Mouse (Mus musculus) CH12.LX (cell line): ENCODE measurements around the gene Gm17727. TPM values are rescaled to one million over a fixed set of nuclear protein-coding genes. Genes with fewer than 3 reads are reported as not detected.
"Not testable (repeated sequence)": the region's sequence is repeated elsewhere in the genome, so short reads cannot be mapped to it uniquely, and the experiment has no call there.

ENCODE experiments used
- DNase-seq: peaks from one replicate; pipeline ENCODE4 v3.0.0-alpha.2; 2013; ENCODE audit errors: extremely low read depth
- H3K27ac ChIP-seq: 2 replicates; pipeline ENCODE4 v1.5.1; 2012; ENCODE audit warnings: low read depth, mild to moderate bottlenecking, control low read depth, moderate library complexity; ENCODE audit not compliant: insufficient read depth
- H3K27me3 ChIP-seq: replicated peaks from 2 replicates; pipeline ENCODE3; 2012; ENCODE audit warnings: inconsistent platforms
- H3K36me3 ChIP-seq, 2 experiments: replicated peaks in 1 of 2; 2 replicates each; pipeline versions ENCODE3 to v1.6.1; 2012; ENCODE audit warnings: inconsistent platforms in 1 of 2, low read length in 1 of 2, mild to moderate bottlenecking in 1 of 2, mixed read lengths in 1 of 2, moderate library complexity in 1 of 2; ENCODE audit not compliant: control insufficient read depth in 1 of 2, insufficient read depth in 1 of 2
- H3K4me1 ChIP-seq, 2 experiments: 2 replicates each; pipeline ENCODE4 v1.6.1; 2012; ENCODE audit warnings: inconsistent platforms in 1 of 2, moderate library complexity in 1 of 2; ENCODE audit not compliant: insufficient read depth in 2 of 2, control insufficient read depth in 1 of 2
- H3K4me2 ChIP-seq: 2 replicates; pipeline ENCODE4 v1.6.1; 2012; ENCODE audit warnings: low read depth, mild to moderate bottlenecking, control low read depth; ENCODE audit not compliant: poor library complexity, insufficient read depth, severe bottlenecking
- H3K4me3 ChIP-seq, 3 experiments: fragments of 150-350 bp in 1 of 3; sonication (generic) in 1 of 3; replicated peaks in 1 of 3; 2 replicates each; pipeline versions ENCODE3 to v1.5.1; 2011 to 2012; ENCODE audit warnings: low read depth in 2 of 3, low read length in 2 of 3, mild to moderate bottlenecking in 2 of 3, moderate library complexity in 2 of 3, control low read depth in 1 of 3, improper control_type of control experiment in 1 of 3, inconsistent platforms in 1 of 3, mixed read lengths in 1 of 3; ENCODE audit not compliant: poor library complexity in 1 of 3
- H3K79me2 ChIP-seq: replicated peaks from 2 replicates; pipeline ENCODE4 v1.6.1; 2012; ENCODE audit warnings: mild to moderate bottlenecking, moderate library complexity; ENCODE audit not compliant: control insufficient read depth, poor library complexity, insufficient read depth, severe bottlenecking; ENCODE audit errors: extremely low read depth
- H3K9ac ChIP-seq: 2 replicates; pipeline ENCODE4 v1.6.1; 2012; ENCODE audit warnings: low read depth, mild to moderate bottlenecking, control low read depth, moderate library complexity; ENCODE audit not compliant: insufficient read depth
- H3K9me3 ChIP-seq: replicated peaks from 2 replicates; pipeline ENCODE3; 2012; ENCODE audit warnings: low read length, inconsistent platforms, mixed read lengths
- CHD1 ChIP-seq: IDR thresholded peaks from 2 replicates; pipeline ENCODE4 v1.6.1; 2012; ENCODE audit warnings: low read depth, low read length, improper control_type of control experiment, inconsistent platforms
- MAX ChIP-seq: IDR thresholded peaks from 2 replicates; pipeline ENCODE4 v1.6.1; 2011; ENCODE audit warnings: low read length, improper control_type of control experiment
- MXI1 ChIP-seq: IDR thresholded peaks from 2 replicates; pipeline ENCODE4 v1.6.1; 2011; ENCODE audit warnings: mild to moderate bottlenecking, low read depth, low read length, improper control_type of control experiment
- RAD21 ChIP-seq: IDR thresholded peaks from 2 replicates; pipeline ENCODE4 v1.6.1; 2011; ENCODE audit warnings: low read depth, mild to moderate bottlenecking, low read length, improper control_type of control experiment, moderate library complexity
- TBP ChIP-seq: conservative IDR thresholded peaks from 2 replicates; pipeline ENCODE4 v1.6.1; 2011; ENCODE audit warnings: low read depth, low read length, improper control_type of control experiment
- USF1 ChIP-seq: IDR thresholded peaks from 2 replicates; pipeline ENCODE4 v1.6.1; 2014; ENCODE audit warnings: low read depth, mild to moderate bottlenecking, inconsistent platforms, low read length, improper control_type of control experiment
- ZMIZ1 ChIP-seq: IDR thresholded peaks from 2 replicates; pipeline ENCODE4 v1.6.1; 2012; ENCODE audit warnings: low read depth, mild to moderate bottlenecking, inconsistent platforms, low read length, improper control_type of control experiment
- ZNF384 ChIP-seq: IDR thresholded peaks from 2 replicates; pipeline ENCODE4 v1.6.1; 2012; ENCODE audit warnings: low read depth, low read length, improper control_type of control experiment, inconsistent platforms
- dilution Hi-C: fragments of 300-500 bp; cut with MboI; formaldehyde crosslinking; loops from 2 replicates; pipeline ENCODE4 v1.14.3; 2020; ENCODE audit warnings: low sequenced_read_pairs; ENCODE audit not compliant: extremely low pct_unique_long_range_greater_than_20kb, extremely low pct_ligation_motif_present
- in situ Hi-C: fragments of 300-500 bp; cut with MboI; formaldehyde crosslinking; loops from 3 replicates; pipeline ENCODE4 v1.14.3; 2019; ENCODE audit warnings: low sequenced_read_pairs, low pct_ligation_motif_present, low pct_unique_long_range_greater_than_20kb, mixed read lengths
- polyA plus RNA-seq: library from polyadenylated mRNA; unstranded; fragments of >175 nt; gene quantifications from 2 replicates; pipeline ENCODE4 v1.2.1, GENCODE M21; 2012; ENCODE audit warnings: low read depth; ENCODE audit not compliant: insufficient read length
- total RNA-seq, 2 experiments: library from RNA; depleted of rRNA; stranded (reverse); fragments of 300-350 nt in 1 of 2; fragments of >200 nt in 1 of 2; gene quantifications; 2 replicates each; pipeline ENCODE4 v1.2.3; 2012 to 2014

Gene Gm17727
- not detected in 2 replicates for total RNA-seq (2012; rRNA removed)
- not detected in 2 replicates for total RNA-seq (2014; rRNA removed)
- polyA plus RNA-seq, result not detected in 2 replicates

- Histone ChIP-seq H3K79me2 (no peaks in the 10 kb centered on the region), H3K9ac (no peak within 1 kb of the TSS), H3K36me3 (no peaks in the 10 kb centered on the region), H3K27ac (no peak within 1 kb of the TSS), H3K27me3 (peaks cover 61% of the 10 kb centered on the region), H3K4me2 (no peak within 1 kb of the TSS), H3K9me3 (no peaks in the 10 kb centered on the region), H3K4me1 (no peaks in the 10 kb centered on the region), H3K4me3 (no peak within 1 kb of the TSS)
- in situ Hi-C loops (no loop called here), dilution Hi-C loops (no loop called here)
- DNase-seq, result no peak
- TF ChIP-seq TBP (no peak), ZNF384 (no peak)
Observed at GRCm38 (mm10) chr9:35778009-35778408, at the start of gene Gm17727. Gene Gm17727, minus strand, starts transcription at chr9:35778109.

- H3K9ac ChIP-seq, H3K4me3 ChIP-seq, H3K4me1 ChIP-seq, H3K79me2 ChIP-seq, H3K36me3 ChIP-seq, H3K9me3 ChIP-seq, H3K27ac ChIP-seq, H3K4me2 ChIP-seq, H3K27me3 ChIP-seq, in situ Hi-C loops, DNase-seq, dilution Hi-C loops: not testable (repeated sequence)
Observed at GRCm38 (mm10) chr9:35817881-35818280, 40.0 kb upstream of the Gm17727 start.

- Histone ChIP-seq H3K4me2 (no peak overlapping the region), H3K27me3 (peaks cover 48% of the 10 kb centered on the region), H3K27ac (no peak overlapping the region), H3K4me1 (no peaks in the 10 kb centered on the region), H3K79me2 (no peaks in the 10 kb centered on the region), H3K9ac (no peak overlapping the region), H3K9me3 (no peaks in the 10 kb centered on the region), H3K36me3 (no peaks in the 10 kb centered on the region), H3K4me3 (no peak overlapping the region)
- TF ChIP-seq CHD1, result no peak
- TF ChIP-seq USF1, result no peak
- in situ Hi-C loops (no loop called here), dilution Hi-C loops (no loop called here)
- DNase-seq, result no peak
Observed at GRCm38 (mm10) chr9:35798146-35798545, 20.2 kb upstream of the Gm17727 start.

GRCm38 (mm10) chr9:35790001-35790400 lies 12.1 kb upstream of the Gm17727 start, which contains the start of the genes Gm27235 and D730048I06Rik:
Gene Gm27235, minus strand, starts transcription at chr9:35790101.
Gene D730048I06Rik, minus strand, starts transcription at chr9:35790112.
- TF ChIP-seq MXI1, result no peak
- TF ChIP-seq ZMIZ1, result no peak
- no peak for TF ChIP-seq CHD1
- TF ChIP-seq RAD21, result no peak
- no peak for TF ChIP-seq MAX
- no peak for TF ChIP-seq TBP
- Histone ChIP-seq H3K9ac (no peak within 1 kb of the TSS), H3K27me3 (peaks cover 65% of the 10 kb centered on the region), H3K4me2 (no peak within 1 kb of the TSS), H3K27ac (no peak within 1 kb of the TSS), H3K4me1 (no peaks in the 10 kb centered on the region), H3K4me3 (no peak within 1 kb of the TSS), H3K79me2 (no peaks in the 10 kb centered on the region), H3K36me3 (no peaks in the 10 kb centered on the region), H3K9me3 (no peaks in the 10 kb centered on the region)
- DNase-seq, result no peak
- in situ Hi-C loops, result no loop called here
- dilution Hi-C loops, result no loop called here
